Mouse (Mus musculus): ENCODE results near the gene Cpe. TPM values are rescaled to one million over a fixed set of nuclear protein-coding genes. Genes with fewer than 3 reads are reported as not detected.
A peak's percentile ranks its signal among the peaks of the same experiment; 100 is the strongest.

The Cpe gene
- 44.3 TPM for polyA plus RNA-seq (2012; fragmentation: generic; extraction: Trizol)

DNA sequence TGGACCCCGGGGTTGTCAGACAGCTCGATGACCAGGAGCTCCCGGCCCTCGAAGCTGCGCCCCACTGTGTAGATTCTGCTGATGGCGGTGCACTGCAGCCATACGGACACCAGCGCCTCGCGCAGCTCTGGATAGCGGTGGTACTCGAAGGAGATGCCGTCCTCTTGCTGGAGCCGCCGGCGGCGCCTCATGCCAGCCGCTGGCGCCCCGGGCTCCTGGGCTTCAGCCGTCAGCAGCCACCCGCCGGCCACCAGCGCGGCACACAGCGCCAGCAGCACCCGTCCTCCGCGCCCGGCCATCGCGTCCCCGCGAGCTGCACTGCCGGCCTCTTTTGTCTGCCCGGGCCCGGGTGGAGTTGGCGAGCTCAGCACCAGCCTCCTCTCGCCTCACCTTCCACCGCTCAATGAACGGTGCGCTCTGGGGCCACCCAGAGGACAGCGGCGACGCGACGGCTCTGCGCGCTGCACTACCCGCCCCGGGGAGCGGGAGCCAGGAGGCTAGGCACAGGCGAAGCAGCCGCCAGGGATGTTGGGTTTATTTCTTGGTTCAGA, at the start of gene Cpe:
Cpe (minus strand) TSS at position 404 of the 551 bp plus-strand sequence.
- Histone ChIP-seq H3K79me2 (ENCODE audit: control insufficient read depth, insufficient read depth) (peaks cover 6% of the 10 kb centered on the region), H3ac (ENCODE audit: control insufficient read depth, insufficient read length) (peak within 1 kb of the TSS; percentile 2), H3K4me2 (ENCODE audit: low read depth) (peak within 1 kb of the TSS; percentile 94), H3K36me3 (ENCODE audit: control insufficient read depth, insufficient read depth) (no peaks in the 10 kb centered on the region), H3K4me3 (peak within 1 kb of the TSS; percentile 39), H3K27me3 (ENCODE audit: control insufficient read depth, insufficient read depth, insufficient read length) (no peaks in the 10 kb centered on the region)
- TF ChIP-seq TCF3 (IDR thresholded peaks at IDR 0.05; ENCODE audit: insufficient read length, low read depth), result no peak
- TF ChIP-seq POLR2AphosphoS2 (IDR thresholded peaks at IDR 0.05; ENCODE audit: insufficient read length, low read depth), result peak; percentile 52
- no peak for TF ChIP-seq E2F4 (IDR thresholded peaks at IDR 0.05; ENCODE audit: insufficient read depth)
- TF ChIP-seq USF1 (IDR thresholded peaks at IDR 0.05; ENCODE audit: low read depth), result no peak
- no peak for TF ChIP-seq SRF (IDR thresholded peaks at IDR 0.05; ENCODE audit: control insufficient read depth, insufficient read length, low read depth)
- no peak for TF ChIP-seq REST (IDR thresholded peaks at IDR 0.05; ENCODE audit: insufficient read depth, insufficient read length)
- peak; percentile 73 for TF ChIP-seq POLR2A (IDR thresholded peaks at IDR 0.05; ENCODE audit: insufficient read length, low read depth)
- TF ChIP-seq CEBPB (IDR thresholded peaks at IDR 0.05; ENCODE audit: insufficient read depth, poor library complexity, severe bottlenecking), result no peak
- TF ChIP-seq MYOD1 (IDR thresholded peaks at IDR 0.05; ENCODE audit: control insufficient read depth in 1 of 3, insufficient read length in 2 of 3, low read depth in 2 of 3), result no peak
- TF ChIP-seq MAX (IDR thresholded peaks at IDR 0.05; ENCODE audit: low read depth), result no peak
- TF ChIP-seq TCF12 (IDR thresholded peaks at IDR 0.05; ENCODE audit: insufficient read depth, poor library complexity, severe bottlenecking), result no peak

DNA sequence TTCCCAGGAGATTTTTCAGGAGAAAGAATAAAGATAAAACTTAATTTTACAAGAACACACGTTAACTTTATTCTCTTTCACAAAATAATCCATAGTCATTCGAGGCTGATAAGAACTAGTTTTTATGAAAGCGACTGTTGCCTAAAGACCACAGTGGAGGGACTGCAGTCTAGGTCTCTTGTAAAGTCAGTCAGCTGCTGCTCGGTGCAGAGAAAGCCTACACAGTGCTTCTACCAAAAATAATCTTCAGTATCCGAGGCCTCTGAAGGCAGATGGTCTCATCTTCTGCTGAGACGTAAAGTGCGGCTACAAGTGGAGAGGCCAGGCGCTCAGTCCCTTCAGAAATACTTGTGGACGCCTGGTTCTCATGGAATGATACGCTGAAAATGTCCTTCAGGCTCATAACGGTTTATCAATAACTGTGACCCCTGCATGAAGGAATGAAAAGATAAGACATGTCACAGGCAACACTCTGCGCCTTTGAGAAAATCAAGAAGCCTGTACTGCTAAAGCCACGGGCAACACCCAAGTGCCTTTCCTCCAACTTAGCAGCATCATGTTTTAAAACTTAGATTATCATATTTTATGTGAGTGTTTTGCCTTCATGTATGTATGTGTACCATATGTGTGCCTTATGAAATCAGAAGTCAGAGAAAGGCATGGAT, 47.8 kb upstream of the Cpe start:
- no peaks in the 10 kb centered on the region for H3K27me3 ChIP-seq (ENCODE audit: control insufficient read depth, insufficient read depth, insufficient read length)
- no peaks in the 10 kb centered on the region for H3K36me3 ChIP-seq (ENCODE audit: control insufficient read depth, insufficient read depth)
- H3ac ChIP-seq (ENCODE audit: control insufficient read depth, insufficient read length), result no peak overlapping the region
- H3K4me2 ChIP-seq (ENCODE audit: low read depth), result no peak overlapping the region
- no peak overlapping the region for H3K4me3 ChIP-seq
- no peak for TF ChIP-seq REST (IDR thresholded peaks at IDR 0.05; ENCODE audit: insufficient read depth, insufficient read length)
- no peak for TF ChIP-seq MYOD1 (IDR thresholded peaks at IDR 0.05; ENCODE audit: control insufficient read depth in 1 of 3, insufficient read length in 2 of 3, low read depth in 2 of 3)
- no peak for TF ChIP-seq SRF (IDR thresholded peaks at IDR 0.05; ENCODE audit: control insufficient read depth, insufficient read length, low read depth)
- TF ChIP-seq E2F4 (IDR thresholded peaks at IDR 0.05; ENCODE audit: insufficient read depth), result no peak
- TF ChIP-seq USF1 (IDR thresholded peaks at IDR 0.05; ENCODE audit: low read depth), result no peak
- TF ChIP-seq CEBPB (IDR thresholded peaks at IDR 0.05; ENCODE audit: insufficient read depth, poor library complexity, severe bottlenecking), result no peak
- no peak for TF ChIP-seq TCF3 (IDR thresholded peaks at IDR 0.05; ENCODE audit: insufficient read length, low read depth)
- no peaks in the 10 kb centered on the region for H3K79me2 ChIP-seq (ENCODE audit: control insufficient read depth, insufficient read depth)

DNA sequence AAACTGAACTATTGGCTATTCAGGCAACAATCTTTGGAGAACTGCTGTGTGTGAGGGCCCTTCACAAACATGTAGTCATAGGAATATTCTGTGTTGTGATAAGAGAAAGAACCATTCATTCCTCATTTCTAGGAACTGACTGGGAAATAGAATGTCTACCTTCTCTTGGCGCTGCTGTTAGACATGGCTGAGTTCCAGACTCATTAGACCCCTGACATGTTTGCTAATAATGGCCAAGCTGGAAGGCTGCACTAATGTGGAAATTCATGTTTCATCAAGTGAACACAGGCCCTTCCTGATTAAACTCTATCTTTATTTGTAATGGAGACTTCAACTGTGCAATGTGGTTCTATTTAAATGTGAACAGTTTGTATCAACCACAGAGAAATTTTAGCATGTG, 46.1 kb upstream of the Cpe start:
- Histone ChIP-seq H3K4me3 (no peak overlapping the region), H3ac (ENCODE audit: control insufficient read depth, insufficient read length) (no peak overlapping the region), H3K79me2 (ENCODE audit: control insufficient read depth, insufficient read depth) (no peaks in the 10 kb centered on the region), H3K27me3 (ENCODE audit: control insufficient read depth, insufficient read depth, insufficient read length) (no peaks in the 10 kb centered on the region), H3K36me3 (ENCODE audit: control insufficient read depth, insufficient read depth) (no peaks in the 10 kb centered on the region), H3K4me2 (ENCODE audit: low read depth) (no peak overlapping the region)
- TF ChIP-seq SRF (IDR thresholded peaks at IDR 0.05; ENCODE audit: control insufficient read depth, insufficient read length, low read depth) (no peak), POLR2A (IDR thresholded peaks at IDR 0.05; ENCODE audit: insufficient read length, low read depth) (no peak), MYOD1 (IDR thresholded peaks at IDR 0.05; ENCODE audit: control insufficient read depth in 1 of 3, insufficient read length in 2 of 3, low read depth in 2 of 3) (no peak), MYOG (IDR thresholded peaks at IDR 0.05; ENCODE audit: control insufficient read depth in 1 of 3, insufficient read depth in 1 of 3, insufficient read length in 2 of 3, low read depth in 2 of 3) (no peak), TCF12 (IDR thresholded peaks at IDR 0.05; ENCODE audit: insufficient read depth, poor library complexity, severe bottlenecking) (no peak), USF1 (IDR thresholded peaks at IDR 0.05; ENCODE audit: low read depth) (no peak), REST (IDR thresholded peaks at IDR 0.05; ENCODE audit: insufficient read depth, insufficient read length) (no peak), MAX (IDR thresholded peaks at IDR 0.05; ENCODE audit: low read depth) (no peak), E2F4 (IDR thresholded peaks at IDR 0.05; ENCODE audit: insufficient read depth) (no peak), CEBPB (IDR thresholded peaks at IDR 0.05; ENCODE audit: insufficient read depth, poor library complexity, severe bottlenecking) (no peak), POLR2AphosphoS2 (IDR thresholded peaks at IDR 0.05; ENCODE audit: insufficient read length, low read depth) (no peak), TCF3 (IDR thresholded peaks at IDR 0.05; ENCODE audit: insufficient read length, low read depth) (no peak)

DNA sequence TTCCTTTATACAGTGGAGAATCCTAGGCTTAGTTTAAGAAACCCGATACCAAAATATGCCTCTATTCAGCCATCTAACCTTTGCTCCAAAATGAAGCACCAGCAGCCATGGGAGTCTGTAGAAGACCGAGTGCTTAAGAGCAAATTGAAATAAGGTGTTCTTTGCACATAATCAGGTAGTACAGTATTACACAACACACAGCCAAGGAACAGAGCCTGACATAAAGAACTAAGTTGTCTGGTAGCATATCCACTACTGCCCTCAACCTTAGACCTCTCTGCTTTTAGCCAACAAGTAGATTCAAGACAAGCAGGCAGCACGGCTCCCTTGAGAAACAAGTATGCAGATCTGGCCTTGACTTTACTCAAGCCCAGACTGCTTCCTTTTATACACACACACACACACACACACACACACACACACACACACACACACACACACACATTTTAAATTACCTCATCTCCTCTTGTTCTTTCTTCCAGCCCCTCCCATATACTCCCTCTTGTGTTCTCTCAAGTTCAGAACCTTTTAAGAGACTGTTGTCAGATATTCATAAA, 44.0 kb upstream of the Cpe start:
- Histone ChIP-seq H3K4me2 (ENCODE audit: low read depth) (no peak overlapping the region), H3K36me3 (ENCODE audit: control insufficient read depth, insufficient read depth) (no peaks in the 10 kb centered on the region), H3K4me3 (no peak overlapping the region), H3ac (ENCODE audit: control insufficient read depth, insufficient read length) (no peak overlapping the region), H3K27me3 (ENCODE audit: control insufficient read depth, insufficient read depth, insufficient read length) (no peaks in the 10 kb centered on the region), H3K79me2 (ENCODE audit: control insufficient read depth, insufficient read depth) (peaks cover 15% of the 10 kb centered on the region)
- TF ChIP-seq REST (IDR thresholded peaks at IDR 0.05; ENCODE audit: insufficient read depth, insufficient read length), result no peak
- TF ChIP-seq TCF12 (IDR thresholded peaks at IDR 0.05; ENCODE audit: insufficient read depth, poor library complexity, severe bottlenecking), result no peak
- TF ChIP-seq MYOG (IDR thresholded peaks at IDR 0.05; ENCODE audit: control insufficient read depth in 1 of 3, insufficient read depth in 1 of 3, insufficient read length in 2 of 3, low read depth in 2 of 3), result no peak
- no peak for TF ChIP-seq POLR2A (IDR thresholded peaks at IDR 0.05; ENCODE audit: insufficient read length, low read depth)
- no peak for TF ChIP-seq POLR2AphosphoS2 (IDR thresholded peaks at IDR 0.05; ENCODE audit: insufficient read length, low read depth)
- no peak for TF ChIP-seq SRF (IDR thresholded peaks at IDR 0.05; ENCODE audit: control insufficient read depth, insufficient read length, low read depth)
- no peak for TF ChIP-seq TCF3 (IDR thresholded peaks at IDR 0.05; ENCODE audit: insufficient read length, low read depth)
- TF ChIP-seq MYOD1 (IDR thresholded peaks at IDR 0.05; ENCODE audit: control insufficient read depth in 1 of 3, insufficient read length in 2 of 3, low read depth in 2 of 3), result no peak
- no peak for TF ChIP-seq E2F4 (IDR thresholded peaks at IDR 0.05; ENCODE audit: insufficient read depth)
- no peak for TF ChIP-seq MAX (IDR thresholded peaks at IDR 0.05; ENCODE audit: low read depth)
- no peak for TF ChIP-seq CEBPB (IDR thresholded peaks at IDR 0.05; ENCODE audit: insufficient read depth, poor library complexity, severe bottlenecking)
- TF ChIP-seq USF1 (IDR thresholded peaks at IDR 0.05; ENCODE audit: low read depth), result no peak

Measured in myocyte (in vitro differentiated cells).